Mouse (Mus musculus) retina, embryonic 14.5 days (tissue): ENCODE measurements at regions not wholly inside any gene's neighbourhood (a gene's known extent, or its start where the extent isn't known, plus 50 kb on each side); places are given as distances from the start of the nearest gene placed in this dataset.

Source experiments
- DNase-seq: peaks from one replicate; pipeline ENCODE4 v3.0.0-alpha.2; 2015; ENCODE audit warnings: low spot score

DNA sequence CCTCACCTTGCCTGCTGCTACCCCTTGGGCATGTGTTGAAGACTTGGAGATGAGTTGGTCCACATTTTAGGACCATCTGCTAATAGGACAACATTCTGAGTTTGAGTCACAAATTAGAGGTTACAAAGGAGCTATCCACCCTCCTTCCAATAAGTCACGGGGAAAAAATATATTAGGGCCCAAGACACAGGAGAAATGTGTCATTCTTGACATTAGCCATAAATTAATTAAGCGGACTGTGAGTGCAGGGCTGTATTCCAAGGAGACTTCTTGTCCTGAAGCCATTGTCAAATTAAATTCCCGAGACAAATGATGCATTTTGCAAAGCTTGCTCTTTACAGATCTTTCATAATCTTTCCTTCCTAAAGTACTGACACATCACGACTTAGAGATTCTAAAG, 79.2 kb downstream of the 1700020N01Rik start:
- no peak for DNase-seq

DNA sequence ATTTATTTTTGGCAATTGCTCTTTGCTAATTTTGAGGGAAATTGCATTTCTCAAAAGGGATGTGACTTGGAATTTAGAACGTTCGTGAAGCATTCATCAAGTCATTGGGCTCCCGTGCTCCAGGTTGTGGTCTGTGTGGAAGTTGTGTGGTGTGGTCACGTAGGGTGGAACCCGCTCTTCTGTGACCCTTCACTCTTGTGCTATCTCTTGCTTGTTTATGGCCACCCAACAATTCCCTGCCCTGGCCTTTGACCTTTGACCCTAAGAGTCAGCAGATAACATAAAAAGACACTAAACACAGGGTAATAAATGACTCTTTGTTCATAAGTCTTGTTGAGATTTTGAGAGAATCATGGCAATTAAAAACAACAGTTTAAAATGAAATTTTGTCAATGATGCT, 79.7 kb downstream of the 1700020N01Rik start:
- no peak for DNase-seq

DNA sequence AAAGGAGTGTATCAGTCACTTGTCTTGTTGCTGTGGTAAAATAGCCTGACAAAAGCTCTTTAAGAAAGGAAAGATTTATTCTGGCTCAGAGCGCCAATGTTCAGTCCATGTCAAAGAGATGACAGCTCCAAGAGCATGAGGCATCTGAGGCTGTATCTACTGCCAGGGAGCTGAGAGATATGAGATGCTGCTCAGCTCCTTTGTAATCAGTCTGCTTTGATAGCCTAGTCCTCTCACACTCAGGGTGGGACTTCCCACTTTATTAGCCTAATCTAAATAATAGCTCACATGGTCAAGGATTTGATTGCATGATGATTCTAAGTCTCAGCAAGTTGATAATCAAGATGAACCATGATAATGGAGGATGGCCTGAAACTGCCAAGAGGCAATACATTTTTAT, 80.9 kb downstream of the 1700020N01Rik start:
- DNase-seq, result no peak

DNA sequence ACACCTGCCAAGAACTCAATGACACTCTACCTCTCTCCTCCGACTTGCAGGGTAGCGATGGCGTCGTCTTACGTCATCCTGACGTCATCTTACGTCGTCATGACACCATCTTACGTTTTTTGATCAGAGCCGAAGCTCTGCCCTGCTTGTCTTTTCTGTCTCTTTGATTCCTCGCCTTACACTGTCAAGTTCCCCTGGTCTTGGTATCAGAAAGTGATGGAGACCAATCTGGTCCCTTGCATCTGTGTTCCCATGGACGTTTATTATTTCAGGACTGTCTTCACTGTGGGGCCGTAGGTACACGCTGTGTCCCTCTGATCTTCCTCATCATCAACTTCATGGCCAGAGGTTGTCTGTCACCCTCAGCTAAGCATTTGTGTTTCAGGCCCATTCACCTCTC, 82.8 kb downstream of the 1700020N01Rik start:
- no peak for DNase-seq

DNA sequence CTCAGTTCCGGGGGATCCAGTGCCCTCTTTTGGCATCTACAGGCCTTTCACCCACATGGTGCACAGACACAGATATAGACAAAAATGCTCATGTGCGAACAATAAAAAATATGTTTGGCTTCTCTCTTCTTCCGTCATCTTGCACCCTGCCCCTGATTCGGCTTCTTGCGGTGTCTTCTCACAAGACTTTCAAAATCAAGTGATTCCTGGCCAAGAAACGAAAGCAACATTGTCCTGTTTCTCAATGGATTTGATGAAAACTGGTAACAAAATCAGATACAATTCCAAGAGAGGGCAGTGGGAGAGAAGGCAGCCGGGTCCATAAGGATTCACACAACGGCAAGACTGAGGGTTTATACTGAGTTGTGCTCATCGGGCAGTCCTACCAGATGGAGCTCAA, 85.0 kb downstream of the 1700020N01Rik start:
- no peak for DNase-seq

DNA sequence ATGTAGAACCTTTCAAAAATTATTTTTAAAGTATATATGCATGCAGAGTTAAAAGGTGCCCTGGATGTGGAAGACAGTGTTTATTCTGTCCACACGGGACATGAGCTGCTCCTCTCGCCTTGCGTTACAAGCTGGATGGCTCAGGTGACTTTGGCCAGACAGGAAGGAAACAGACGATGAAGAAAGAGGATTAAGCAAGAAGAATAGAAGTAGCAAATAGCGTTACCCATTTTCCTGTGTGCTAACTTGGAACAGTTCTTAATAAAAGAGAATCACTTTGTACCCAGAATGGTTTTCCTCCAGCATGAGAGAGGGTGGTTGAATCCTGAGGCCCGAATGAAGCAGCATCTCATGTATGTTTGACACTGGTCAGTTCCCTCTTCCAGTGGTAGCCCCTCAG, 85.4 kb downstream of the 1700020N01Rik start:
- no peak for DNase-seq

DNA sequence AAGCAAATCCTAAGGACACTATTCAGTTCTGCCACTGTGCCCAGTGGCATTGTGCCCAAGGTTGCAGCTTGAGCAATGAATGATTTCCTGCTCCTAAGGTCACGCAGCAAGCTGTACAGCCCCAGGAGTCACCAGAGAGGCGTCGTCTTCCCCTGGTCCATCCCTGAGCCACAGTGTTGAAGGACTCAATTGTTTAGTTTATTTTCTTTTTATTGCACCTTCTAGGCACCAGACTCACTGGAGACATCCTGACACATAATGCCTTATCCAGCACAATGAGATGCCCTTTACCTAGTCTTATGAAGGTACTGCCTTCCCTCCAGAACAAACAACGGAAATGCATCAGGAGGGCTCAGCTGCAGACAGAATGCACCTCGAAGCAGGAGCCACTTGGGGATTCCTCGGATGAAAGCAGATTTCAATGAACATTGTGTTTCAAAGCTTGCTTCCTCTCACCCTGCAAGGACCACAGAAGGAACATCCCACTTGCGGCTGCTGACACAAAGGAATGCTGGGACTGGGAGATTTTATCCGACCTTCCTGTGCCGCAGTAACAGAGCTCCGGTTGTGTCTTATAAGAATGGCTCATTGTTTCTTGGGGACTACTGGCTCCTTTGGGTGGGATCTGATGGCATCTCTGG, 86.0 kb downstream of the 1700020N01Rik start:
- DNase-seq, result no peak

DNA sequence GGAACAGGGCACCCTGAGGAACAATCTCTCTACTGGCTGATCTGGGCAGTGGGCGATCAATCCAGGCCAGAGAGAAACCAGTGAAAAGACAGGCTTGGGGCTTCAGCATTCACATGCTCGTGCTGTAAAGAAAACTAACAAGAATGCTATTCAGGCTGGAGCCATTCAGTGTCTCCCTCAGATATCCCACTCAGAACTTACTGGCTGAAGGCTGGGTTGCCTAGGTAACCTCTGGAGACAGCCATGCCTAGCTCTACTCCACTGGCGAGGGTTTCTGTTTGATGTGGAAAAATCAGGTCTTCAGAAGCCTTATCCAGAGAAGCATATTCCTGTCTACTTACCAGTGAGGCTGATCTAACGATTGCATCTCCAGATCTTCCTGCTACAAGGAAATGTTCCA, 87.8 kb downstream of the 1700020N01Rik start:
- no peak for DNase-seq

DNA sequence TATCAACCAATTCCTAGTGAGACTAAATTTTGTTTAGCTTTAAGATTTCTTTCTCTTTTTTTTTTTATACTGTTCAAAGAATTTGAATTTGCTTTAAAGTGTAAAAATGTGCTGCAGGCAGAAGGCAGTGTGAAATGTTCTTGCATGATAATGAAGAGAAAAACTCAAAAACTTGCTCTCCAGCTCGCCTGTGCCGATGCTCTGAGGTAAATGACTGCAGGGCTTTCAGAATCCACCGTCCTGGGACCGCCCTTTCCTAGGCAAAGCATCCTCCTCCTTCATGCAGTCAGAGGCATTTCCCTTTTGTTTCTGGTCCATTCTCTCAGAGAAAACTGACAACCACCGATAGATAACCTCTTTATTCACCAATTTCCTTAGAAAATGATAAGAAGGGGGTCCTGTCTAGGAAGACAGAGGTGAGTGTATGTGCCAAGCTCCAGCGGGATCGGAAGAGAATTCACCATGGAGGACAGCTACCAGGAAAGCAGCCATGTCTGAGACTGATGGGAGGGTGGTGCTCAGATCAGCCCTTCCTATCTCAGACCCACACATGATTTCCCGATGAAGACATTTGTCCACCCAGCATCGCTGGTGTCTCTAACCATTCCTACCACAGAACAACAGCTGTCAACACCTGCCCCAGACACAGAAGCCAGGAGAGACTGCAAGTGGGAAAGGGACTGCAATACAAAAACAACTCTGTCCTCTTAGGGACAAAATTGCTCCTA, 91.5 kb downstream of the 1700020N01Rik start:
- no peak for DNase-seq

DNA sequence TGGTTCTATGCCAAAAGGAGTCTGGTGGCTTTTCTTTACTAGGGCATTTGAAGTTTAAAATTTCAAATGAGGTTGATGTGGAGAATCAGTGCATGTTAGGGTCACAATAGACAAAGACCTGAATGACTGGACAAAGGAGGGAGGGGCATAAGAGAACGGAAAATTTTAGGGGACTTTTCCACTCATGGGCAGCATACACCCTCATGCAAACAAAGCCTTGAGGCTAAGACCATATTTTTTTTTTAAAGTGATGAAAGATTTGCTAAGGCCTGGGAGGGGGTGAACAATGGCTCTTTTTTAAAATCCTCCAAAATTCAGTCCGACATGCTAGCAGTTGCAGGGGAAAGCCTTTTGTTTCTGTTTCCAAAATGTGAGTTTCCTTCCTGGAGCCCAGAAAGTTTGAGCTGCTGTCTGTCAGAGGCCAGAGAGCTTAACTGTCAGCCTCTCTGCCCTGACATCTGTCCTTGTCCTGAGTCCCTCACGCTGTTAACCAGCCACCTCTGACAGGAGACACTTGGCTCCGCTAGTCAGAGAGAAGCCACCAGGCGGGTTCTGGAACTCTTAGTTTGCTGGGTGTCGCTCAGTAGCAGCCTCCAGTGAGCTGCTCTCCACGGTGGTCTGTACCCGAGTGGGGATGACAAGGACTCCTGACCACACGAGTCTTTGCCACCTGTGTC, 92.3 kb downstream of the 1700020N01Rik start:
- peak; percentile 32 for DNase-seq

DNA sequence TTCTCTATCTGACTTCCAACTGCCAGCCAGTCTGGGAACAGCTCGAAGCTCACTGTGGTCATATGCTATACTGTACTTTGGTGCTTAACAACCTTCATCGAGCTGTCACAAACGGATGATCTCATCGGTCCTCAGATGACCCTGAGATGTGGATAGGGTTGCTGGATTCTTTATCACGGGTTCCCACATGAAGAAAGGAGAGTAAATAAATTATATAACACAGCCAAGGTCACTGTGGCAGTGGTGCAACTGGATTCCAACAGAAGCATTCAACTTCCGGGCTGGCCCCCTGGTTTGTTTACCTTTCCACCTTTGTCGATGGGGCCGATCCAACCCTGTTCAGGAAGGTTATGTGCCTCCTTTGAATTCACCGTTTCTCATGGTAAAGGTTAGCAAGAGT, 93.1 kb downstream of the 1700020N01Rik start:
- no peak for DNase-seq

DNA sequence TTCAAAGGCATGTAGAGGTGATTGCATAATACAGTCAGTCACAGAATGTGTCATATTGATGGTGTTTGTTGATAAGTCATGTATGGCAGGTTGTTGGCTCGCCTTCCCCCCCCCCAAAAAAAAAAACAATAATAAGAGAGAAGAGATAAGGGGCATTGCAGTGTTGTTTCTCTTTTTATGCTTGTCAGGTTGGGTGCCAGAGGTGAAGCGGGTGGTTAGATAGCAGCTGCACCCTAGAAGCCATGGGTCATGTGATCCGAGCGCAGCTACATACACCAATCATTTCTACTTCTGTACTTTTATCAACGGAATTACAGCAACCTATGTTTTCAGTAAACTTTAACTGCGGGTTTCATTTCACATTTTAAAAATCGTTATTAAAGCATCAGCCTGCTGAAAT, 94.5 kb downstream of the 1700020N01Rik start:
- no peak for DNase-seq

DNA sequence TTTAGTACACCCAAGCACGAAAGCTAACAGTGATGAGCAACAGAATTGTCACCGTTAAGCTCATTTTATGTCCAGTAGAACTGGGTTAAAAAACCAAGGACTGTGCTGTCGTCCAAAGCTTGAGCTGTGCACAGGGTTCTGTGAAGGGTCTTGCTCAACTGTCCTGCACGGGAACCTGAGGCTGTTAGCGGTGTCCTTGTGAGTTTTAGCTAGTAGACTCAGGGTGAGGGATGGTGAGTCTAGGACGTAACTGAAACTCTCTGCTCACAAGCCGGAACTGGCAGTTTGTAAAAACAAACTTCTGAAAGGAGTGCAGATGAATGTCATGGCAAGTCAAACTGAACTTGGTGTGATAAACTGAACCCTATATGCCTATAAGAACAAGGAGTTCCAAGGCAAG, 95.6 kb downstream of the 1700020N01Rik start:
- no peak for DNase-seq

DNA sequence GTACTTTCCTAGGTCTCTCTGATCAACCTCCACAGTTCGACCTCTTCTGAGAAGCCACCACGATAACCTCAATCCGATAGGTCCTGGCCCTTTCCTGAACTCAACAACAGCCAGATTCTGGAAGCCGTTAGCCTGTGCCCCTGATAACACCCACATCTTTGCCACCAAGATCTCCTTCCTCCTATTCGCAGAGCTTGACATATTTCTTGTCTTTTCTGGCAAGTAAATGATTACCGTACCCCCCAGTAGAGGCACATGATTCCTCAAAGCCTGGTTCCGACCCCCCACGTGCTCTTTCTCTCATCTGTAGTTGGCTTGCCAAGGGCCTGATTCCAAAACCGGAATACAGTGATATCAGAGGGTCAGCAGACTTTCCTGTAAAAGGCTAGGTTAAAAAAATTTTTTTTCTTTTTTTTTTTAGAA, 96.9 kb downstream of the 1700020N01Rik start:
- DNase-seq, result no peak

DNA sequence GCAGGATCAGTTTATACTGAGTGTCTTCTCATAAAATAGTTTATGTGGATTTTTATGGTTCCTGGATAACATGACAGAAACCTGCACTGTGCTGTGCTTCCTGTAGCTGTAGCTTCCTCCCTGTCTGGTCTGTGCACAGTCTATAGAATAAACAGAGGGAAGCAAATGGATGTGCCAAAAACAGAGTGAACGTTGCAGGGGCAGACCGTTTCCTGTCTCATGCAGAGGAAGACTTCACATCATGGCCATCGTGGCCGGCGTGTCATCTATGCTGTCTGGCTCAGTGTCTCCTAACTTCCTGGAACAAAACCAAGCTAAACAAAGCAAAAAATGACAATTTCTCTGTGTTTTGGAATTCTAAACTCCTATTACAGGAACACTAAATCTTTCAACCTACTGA, 102.2 kb downstream of the 1700020N01Rik start:
- no peak for DNase-seq

DNA sequence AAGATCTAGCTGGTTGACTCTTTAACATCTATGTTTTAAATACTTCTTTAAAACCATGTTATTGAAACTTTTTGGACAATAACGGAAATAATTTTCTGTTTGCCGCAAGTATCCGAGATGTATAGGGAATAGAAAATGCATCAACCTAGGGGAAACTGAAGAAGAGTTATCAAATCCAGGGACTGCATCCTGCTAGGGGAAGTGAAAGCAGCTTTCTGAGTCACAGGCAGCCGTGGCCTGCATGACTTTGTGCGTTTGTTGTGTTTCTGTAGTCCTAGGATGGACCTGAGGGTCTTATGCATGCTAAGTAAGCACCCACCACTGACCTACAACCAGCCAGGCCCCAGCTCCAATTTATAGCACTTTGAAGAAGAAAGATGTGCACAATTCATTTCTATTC, 103.7 kb downstream of the 1700020N01Rik start:
- no peak for DNase-seq

DNA sequence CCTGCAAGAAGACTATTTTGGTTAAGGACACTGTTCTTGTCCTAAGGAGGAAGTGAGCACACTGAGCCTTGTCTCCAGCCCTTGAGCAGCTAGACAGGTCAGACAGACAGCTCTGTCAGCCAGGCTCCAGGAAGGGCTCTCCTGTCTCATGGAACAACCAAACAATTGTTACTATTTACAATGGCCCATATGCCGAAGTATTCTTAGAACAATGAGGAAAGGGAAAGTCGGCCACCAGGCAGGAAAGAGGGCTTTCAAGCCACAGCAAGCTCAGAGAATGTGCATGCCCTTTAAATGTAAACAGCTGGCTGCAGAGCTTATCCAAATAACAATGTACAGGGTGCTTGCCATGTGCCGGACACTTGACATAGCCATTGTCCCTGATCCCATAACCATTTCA, 108.6 kb downstream of the 1700020N01Rik start:
- DNase-seq, result peak; percentile 19

DNA sequence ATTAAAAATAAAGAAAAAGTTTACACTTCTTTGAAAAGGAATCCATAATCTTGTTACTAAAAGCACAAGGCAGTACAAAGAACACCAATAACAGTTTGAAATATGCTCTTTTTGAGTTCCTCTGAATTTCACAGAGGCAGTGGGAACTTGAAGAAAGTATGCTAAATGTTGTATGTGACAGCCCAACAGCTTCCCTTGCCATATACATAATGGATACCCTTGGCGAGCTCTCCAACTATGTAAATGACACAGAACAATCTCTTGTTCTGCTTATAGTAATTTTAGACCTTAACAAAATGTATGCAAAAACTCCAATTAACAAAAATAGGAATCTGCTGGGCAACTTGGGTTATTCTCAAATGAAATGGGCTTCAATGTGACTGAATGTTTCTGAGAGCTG, 109.2 kb downstream of the 1700020N01Rik start:
- DNase-seq, result no peak

DNA sequence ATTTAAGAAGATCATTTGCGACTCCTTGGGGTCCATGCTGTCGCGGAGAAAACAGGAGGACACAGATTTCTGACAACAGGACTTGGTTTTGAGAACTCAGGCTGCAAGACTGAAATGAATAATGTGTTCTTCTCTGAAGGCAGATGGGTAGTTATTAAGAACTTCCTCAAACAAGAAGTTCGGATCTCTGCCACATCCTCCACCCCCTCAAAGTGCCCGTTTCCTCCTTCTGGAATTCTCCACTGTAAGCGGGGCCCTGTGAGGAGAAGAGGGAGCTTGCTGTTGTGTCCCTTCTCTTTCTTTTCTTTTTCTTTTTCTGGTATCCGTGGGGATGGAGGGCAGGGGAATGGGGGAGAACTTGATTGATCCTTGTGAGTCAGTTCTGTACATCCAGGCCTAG, 118.9 kb downstream of the 1700020N01Rik start:
- DNase-seq, result no peak

DNA sequence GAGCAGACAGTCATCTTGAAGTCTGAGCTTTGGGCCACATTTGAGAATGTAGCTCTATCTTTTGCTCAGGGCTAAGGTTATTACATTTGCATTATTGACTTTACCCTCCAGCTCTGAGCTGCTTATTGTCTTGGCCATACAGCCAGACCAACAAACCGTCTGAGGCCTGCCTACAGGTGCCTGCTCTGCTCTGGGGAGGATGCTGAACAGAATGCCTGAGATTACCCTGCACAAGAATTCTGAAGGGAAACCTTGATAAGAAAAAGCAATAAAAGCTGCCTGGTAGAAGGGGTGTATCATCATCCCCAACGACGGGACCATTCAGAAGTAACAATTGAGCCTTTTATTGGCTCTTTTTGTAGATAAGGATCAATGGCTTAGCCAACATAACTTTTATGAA, 119.9 kb downstream of the 1700020N01Rik start:
- no peak for DNase-seq

DNA sequence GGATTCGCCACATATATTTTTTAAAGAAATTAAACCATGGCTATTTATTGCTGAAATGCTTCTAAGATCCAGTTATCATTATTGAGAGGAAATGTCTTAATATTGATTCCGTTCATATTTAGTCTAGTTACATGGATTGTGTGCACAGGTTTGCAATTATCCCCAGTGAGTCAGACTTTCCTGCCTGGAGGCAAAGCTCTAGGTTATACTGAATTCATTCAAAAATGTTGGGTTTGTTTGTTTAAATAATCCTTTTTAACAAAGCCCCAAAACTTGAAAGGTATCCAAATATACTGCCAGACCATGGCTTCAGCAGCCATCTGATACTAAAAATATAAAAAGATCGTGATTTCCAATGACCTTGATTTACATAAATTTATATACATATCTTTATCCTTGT, 122.5 kb downstream of the 1700020N01Rik start:
- DNase-seq, result no peak

DNA sequence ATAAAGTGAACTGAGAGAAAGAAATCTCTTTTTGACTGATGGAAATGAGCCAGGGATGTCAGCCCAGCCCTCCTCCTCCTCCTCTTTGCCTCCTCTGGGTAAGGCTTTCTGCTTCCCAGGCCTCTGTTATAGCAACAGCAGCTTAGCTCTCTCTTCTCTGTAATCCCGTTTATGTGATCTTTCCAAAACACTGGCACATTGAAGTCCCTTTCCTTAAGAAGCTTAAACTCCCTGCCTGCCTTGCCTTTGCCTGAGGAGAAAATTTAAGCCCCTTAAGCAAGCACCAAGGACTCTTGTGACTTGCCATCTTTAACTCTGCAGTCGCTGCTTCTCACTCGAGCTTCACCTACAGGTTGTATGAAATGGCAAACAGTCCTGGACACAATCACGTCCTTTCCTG, 125.2 kb downstream of the 1700020N01Rik start:
- no peak for DNase-seq

DNA sequence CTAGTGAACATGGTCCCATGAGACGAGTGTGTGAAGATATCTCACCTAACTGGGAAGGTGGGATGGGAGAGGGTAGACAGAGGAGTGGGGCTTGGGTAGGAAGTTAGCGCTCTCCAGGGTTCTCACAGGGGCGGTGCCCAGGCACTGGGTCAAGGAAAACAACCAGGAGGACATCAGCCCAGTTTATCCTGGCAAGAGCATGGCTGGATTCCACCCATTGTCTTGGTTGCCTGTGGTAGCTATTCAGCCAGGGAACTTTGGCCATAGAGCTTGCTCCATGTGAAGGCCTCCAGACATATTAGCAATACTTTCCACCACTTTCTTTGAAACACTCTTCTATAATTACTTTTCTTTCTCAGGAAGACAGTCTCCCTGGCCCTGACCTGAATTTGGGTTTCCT, 131.4 kb downstream of the 1700020N01Rik start:
- no peak for DNase-seq
